Mouse (Mus musculus): ENCODE measurements around the gene Crygc. TPM values are rescaled to one million over a fixed set of nuclear protein-coding genes. Genes with fewer than 3 reads are reported as not detected.

Gene Crygc
- not detected in 2 replicates for polyA plus RNA-seq (2012; rRNA removed; ENCODE audit: low replicate concordance)

GRCm38 (mm10) chr1:65073589-65073988, at the start of gene Crygc:
Gene Crygc, minus strand, starts transcription at chr1:65073689.

DNA sequence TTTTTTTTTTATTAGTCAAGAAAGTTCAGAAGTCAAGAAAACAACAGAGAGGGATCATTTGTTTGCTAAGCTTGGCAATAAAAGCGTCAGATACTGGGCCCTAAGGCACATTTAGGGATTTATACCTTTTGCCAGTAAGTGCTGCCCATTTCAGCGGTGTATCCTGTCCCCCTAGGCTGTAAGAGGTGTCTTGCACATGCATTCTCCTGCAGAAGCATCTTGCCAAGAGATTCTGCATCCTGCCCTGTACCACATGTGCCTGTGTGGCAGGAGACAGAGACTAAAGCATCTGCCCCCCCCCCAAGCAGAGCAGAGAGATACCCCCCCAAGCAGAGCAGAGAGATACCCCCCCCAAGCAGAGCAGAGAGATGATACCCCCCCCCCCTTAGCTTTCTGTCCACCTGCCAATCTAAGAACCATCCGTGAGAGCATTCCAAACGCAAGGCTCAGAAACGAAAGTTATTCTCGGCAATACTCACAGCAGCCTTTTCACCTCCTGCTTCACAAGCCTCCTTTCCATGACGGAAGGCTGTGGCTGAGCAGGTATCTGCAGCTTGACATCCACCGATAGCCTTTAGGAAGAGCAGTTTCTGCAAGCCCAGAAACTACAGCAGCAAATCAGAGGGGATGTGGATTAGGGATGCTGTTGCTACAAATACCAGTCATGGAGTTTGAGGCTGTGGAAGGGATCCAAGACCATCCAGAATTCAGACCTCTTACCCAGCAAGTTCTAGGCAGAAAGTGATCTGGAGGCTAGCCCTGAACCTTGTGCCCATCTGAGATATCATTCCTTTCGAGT, 49.3 kb upstream of the Crygc start, which contains the start of gene D630023F18Rik:
Gene D630023F18Rik (minus strand): TSS at position 641 of the 799 bp plus-strand sequence.

DNA sequence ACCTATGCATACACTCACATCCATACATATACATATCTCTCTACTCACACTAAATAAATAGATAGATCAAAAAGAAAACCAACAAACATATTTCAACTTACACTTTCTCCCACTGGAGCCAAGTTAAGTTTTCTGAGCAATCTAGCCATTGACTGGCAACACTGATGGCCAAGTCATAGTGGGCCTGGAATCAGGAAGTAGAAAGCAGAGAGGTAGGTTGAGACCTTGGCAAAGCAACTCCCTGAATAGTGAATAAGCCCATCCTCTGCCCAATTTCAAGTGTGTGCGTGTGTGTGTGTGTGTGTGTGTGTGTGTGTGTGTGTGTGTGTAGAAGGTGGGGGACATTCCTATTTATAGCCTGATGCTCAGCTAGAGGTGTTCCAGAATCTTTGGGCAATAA, 45.9 kb upstream of the Crygc start, which contains the start of gene Gm28845:
Gene Gm28845 (minus strand): TSS at position 121 of the 400 bp plus-strand sequence.

GRCm38 (mm10) chr1:65103273-65103672, 29.8 kb upstream of the Crygc start, which contains the start of gene Cryga:
Gene Cryga, minus strand, starts transcription at chr1:65103373.

GRCm38 (mm10) chr1:65082188-65082587, 8.7 kb upstream of the Crygc start, which contains the start of gene Crygb:
Gene Crygb, minus strand, starts transcription at chr1:65082288.

DNA sequence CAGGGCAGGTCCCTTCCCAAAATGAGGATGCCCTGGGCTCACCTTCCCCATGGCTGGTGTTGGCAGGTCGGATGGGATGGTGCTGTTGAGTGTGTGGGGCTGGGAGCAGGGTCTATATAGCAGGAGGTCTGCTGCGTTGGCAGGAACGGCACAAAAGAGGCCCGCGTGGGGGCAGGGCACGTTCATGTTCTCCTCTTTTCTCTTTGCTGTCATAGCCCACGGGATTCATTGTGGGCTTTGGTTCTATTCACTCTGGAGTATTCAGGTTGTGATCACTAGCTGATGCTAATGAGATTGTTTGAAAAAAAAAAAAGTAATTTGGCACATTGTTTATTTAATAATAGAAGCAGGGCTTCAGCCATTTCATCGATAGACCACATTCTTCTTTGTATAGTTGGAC, 10.1 kb downstream of the Crygc start, which contains the start of gene Crygd:
Gene Crygd (minus strand): TSS at position 101 of the 400 bp plus-strand sequence.

DNA sequence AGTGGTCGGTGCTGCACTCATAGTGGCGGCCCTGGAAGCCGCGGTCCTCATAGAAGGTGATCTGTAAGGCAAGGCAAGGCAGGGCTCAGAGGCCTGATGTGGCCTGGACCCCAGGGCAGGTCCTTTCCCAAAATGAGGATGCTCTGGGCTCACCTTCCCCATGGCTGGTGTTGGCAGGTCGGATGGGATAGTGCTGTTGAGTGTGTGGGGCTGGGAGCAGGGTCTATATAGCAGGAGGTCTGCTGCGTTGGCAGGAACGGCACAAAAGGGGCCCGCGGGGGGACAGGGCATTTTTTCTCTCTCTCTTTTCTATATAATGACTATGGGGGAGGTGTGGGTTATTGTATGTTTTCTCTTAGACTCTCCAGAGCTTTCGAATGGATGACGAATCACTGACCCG, 22.5 kb downstream of the Crygc start, which contains the start of gene Cryge:
Gene Cryge (minus strand): TSS at position 198 of the 400 bp plus-strand sequence.

DNA sequence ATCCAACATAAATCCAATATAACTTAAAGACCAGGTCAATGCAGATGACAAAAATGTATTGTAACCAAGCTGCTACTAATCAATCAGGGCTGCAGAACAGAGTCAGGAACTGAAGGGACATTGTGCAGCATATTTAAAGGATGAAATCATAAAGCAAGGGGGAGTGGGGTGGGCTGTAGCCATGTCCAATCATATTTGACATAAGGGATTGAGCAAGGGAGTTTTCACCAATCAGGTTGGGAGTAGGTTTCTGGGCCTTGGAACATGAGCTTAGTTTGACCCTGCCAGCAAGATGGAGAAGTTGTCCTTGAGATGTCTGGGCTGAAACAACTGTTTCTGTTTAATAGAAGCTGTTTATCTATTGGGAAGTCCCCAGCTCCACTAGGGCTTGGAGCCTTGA, 40.8 kb downstream of the Crygc start, which contains the start of gene Akr1cl:
Gene Akr1cl (minus strand): TSS at position 119 of the 400 bp plus-strand sequence.

Other genes starting within 250 kb of the Crygc start
- 1.9 and 2.1 TPM in 2 replicates for gene Plekhm3, start 116.9 kb downstream of the Crygc start, polyA plus RNA-seq (2012; rRNA removed; ENCODE audit: low replicate concordance)
- gene Akr1cl, start 40.9 kb downstream of the Crygc start, polyA plus RNA-seq (2012; rRNA removed; ENCODE audit: low replicate concordance), result 0.07 and 0.13 TPM in 2 replicates
- gene Cryge, start 22.5 kb downstream of the Crygc start, polyA plus RNA-seq (2012; rRNA removed; ENCODE audit: low replicate concordance), result not detected in 2 replicates
- not detected in 2 replicates for gene Crygd, start 10.2 kb downstream of the Crygc start, polyA plus RNA-seq (2012; rRNA removed; ENCODE audit: low replicate concordance)
- gene Crygb, start 8.6 kb upstream of the Crygc start, polyA plus RNA-seq (2012; rRNA removed; ENCODE audit: low replicate concordance), result not detected in 2 replicates
- not detected in 2 replicates for gene Cryga, start 29.7 kb upstream of the Crygc start, polyA plus RNA-seq (2012; rRNA removed; ENCODE audit: low replicate concordance)
- gene Gm28845, start 45.9 kb upstream of the Crygc start, polyA plus RNA-seq (2012; rRNA removed; ENCODE audit: low replicate concordance), result not detected in 2 replicates
- gene D630023F18Rik, start 49.5 kb upstream of the Crygc start, polyA plus RNA-seq (2012; rRNA removed; ENCODE audit: low replicate concordance), result 0.07 and 0.35 TPM in 2 replicates
- gene Idh1, start 112.8 kb upstream of the Crygc start, polyA plus RNA-seq (2012; rRNA removed; ENCODE audit: low replicate concordance), result 33.1 and 36.4 TPM in 2 replicates
- gene Pikfyve, start 113.0 kb upstream of the Crygc start, polyA plus RNA-seq (2012; rRNA removed; ENCODE audit: low replicate concordance), result 2.2 and 2.6 TPM in 2 replicates
- gene Pth2r, start 208.4 kb upstream of the Crygc start, polyA plus RNA-seq (2012; rRNA removed; ENCODE audit: low replicate concordance), result not detected in 2 replicates